Mouse (Mus musculus) sigmoid colon, adult 10 weeks (tissue): ENCODE results near the gene Hoxb3. TPM values are rescaled to one million over a fixed set of nuclear protein-coding genes. Genes with fewer than 3 reads are reported as not detected.

Experiments
- polyA plus RNA-seq: library from polyadenylated mRNA; stranded (reverse); fragments of 350-450 nt; fragmentation: Illumina TruSeq; extraction: RNeasy Lipid Tissue Mini Kit (QIAGEN cat#74804); gene quantifications from one replicate; pipeline ENCODE4 v1.2.3, GENCODE M21; 2014; ENCODE audit warnings: low read depth, low replicate concordance

The Hoxb3 gene
- polyA plus RNA-seq = 5.5 TPM

DNA sequence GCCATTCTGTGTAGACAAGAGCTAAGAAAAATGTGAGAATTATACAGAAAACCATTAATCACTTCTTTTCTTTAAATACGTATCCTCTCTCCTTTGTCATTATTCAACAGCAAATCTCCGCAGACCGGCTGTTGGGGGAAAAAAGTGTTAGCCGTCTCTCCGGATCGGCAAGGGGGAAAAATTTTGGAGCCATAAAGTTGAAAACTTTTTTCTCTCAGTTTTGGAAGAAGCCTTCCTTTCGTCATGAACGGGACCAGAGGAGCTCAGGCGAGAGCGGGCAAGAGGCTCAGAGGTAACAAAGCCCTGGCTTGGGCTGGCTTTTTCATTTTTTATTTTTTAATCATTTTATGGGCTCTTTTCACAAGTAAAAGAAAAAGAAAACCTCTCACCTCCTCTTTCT lies at the start of gene Hoxb3:
Gene Hoxb3 (plus strand): TSS at position 173 of the 400 bp plus-strand sequence.

GRCm38 (mm10) chr11:96281855-96282570 lies 41.1 kb upstream of the Hoxb3 start, which contains the start of gene Hoxb8:
TSS of gene Hoxb8 (plus strand) at chr11:96281905.

GRCm38 (mm10) chr11:96285771-96286738 lies 37.1 kb upstream of the Hoxb3 start, which contains the start of gene Hoxb7:
TSS of gene Hoxb7 (plus strand) at chr11:96286623.

GRCm38 (mm10) chr11:96291681-96292564 lies 31.2 kb upstream of the Hoxb3 start, which contains the start of gene Hoxb6:
TSS of gene Hoxb6 (plus strand) at chr11:96292476.

DNA sequence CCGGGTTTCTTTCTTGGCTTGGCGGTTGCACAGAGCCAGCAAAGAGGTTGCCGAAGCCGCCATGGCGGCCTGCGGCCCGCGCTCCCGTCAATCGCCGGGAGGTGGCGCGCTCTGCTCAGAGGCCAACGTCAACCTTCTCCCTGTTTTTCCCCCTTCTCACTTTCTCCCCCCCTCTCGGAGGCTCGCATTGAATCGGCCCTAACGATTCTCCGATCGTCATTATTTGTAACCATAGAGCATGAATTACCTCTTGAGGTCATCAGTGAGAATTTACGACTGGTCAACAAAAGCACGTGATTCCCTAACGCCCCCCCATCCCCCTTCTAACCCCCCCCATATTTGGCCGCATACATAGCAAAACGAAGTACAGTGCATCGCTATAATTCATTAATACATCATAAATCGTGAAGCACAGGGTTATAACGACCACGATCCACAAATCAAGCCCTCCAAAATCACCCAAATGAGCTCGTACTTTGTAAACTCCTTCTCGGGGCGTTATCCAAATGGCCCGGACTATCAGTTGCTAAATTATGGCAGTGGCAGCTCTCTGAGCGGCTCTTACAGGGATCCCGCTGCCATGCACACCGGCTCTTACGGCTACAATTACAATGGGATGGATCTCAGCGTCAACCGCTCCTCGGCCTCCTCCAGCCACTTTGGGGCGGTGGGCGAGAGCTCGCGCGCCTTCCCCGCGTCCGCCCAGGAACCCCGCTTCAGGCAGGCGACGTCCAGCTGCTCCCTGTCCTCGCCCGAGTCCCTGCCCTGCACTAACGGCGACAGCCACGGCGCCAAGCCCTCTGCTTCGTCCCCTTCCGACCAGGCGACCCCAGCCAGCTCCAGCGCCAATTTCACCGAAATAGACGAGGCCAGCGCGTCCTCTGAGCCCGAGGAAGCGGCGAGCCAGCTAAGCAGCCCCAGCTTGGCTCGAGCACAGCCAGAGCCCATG lies 19.7 kb upstream of the Hoxb3 start, which contains the start of gene Hoxb5:
Gene Hoxb5 (plus strand): TSS at position 186 of the 949 bp plus-strand sequence.

DNA sequence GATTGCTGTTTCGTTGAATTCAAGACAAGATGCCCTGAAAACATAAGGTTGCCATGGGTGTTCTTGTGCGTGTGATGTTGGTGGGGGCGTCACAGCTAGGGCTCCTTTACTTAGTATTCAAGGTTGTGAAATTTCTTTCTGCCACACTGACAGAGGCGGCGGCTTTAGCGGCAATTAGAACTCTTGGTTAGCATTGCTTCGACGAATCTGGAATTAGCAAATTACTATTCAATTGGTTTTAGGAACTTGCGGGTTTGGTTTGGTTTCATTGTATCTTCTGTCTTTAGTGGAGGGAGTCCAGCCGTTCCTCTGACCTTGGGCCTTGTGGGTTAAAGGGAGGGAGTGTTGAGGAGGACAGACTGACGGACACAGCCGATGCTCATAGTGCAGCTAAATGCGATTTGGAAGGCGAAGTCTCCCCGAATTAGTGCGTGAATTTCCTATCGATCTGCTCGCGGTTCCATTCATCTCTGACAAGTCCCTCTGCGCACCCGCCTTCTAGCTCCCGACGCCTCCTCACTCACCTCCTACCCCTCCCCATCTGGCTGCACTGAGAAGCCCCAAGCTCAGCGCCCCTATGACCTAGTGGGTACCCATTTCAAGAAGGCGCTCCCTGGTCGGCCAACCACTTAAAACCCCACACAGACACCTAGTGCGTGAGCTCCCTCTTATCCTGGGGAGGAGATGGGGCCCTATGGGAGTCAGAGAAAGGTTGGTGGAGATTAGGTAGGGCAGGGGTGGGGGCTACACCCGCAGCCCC lies 5.3 kb upstream of the Hoxb3 start, which contains the start of gene Hoxb4:
Gene Hoxb4 (plus strand): TSS at position 660 of the 760 bp plus-strand sequence.

GRCm38 (mm10) chr11:96350341-96350624 lies 27.2 kb downstream of the Hoxb3 start, which contains the start of gene Hoxb2:
TSS of gene Hoxb2 (plus strand) at chr11:96350525.

GRCm38 (mm10) chr11:96365441-96366091 lies 42.4 kb downstream of the Hoxb3 start, which contains the start of gene Hoxb1:
TSS of gene Hoxb1 (plus strand) at chr11:96365752.

Other genes starting within 250 kb of the Hoxb3 start
- 4.0 TPM for gene Atp5g1, start 247.7 kb upstream of the Hoxb3 start, polyA plus RNA-seq
- gene Calcoco2, start 211.4 kb upstream of the Hoxb3 start, polyA plus RNA-seq = not detected
- 24.0 TPM for gene Ttll6, start 189.5 kb upstream of the Hoxb3 start, polyA plus RNA-seq
- gene Hoxb13, start 129.0 kb upstream of the Hoxb3 start, polyA plus RNA-seq = 39.6 TPM
- gene Hoxb9, start 51.9 kb upstream of the Hoxb3 start, polyA plus RNA-seq = 92.7 TPM
- 0.25 TPM for gene Hoxb8, start 41.4 kb upstream of the Hoxb3 start, polyA plus RNA-seq
- 2.6 TPM for gene Hoxb7, start 36.7 kb upstream of the Hoxb3 start, polyA plus RNA-seq
- gene Hoxb6, start 30.9 kb upstream of the Hoxb3 start, polyA plus RNA-seq = 2.7 TPM
- gene Hoxb5, start 20.0 kb upstream of the Hoxb3 start, polyA plus RNA-seq = 2.6 TPM
- gene Hoxb4, start 5.1 kb upstream of the Hoxb3 start, polyA plus RNA-seq = 2.0 TPM
- 2.6 TPM for gene Hoxb2, start 27.2 kb downstream of the Hoxb3 start, polyA plus RNA-seq
- not detected for gene Hoxb1, start 42.4 kb downstream of the Hoxb3 start, polyA plus RNA-seq
- gene Skap1, start 141.3 kb downstream of the Hoxb3 start, polyA plus RNA-seq = 0.95 TPM